Mouse (Mus musculus): Measurements from ENCODE around the gene Gm28051. TPM values are rescaled to one million over a fixed set of nuclear protein-coding genes. Genes with fewer than 3 reads are reported as not detected.

Gene Gm28051
- total RNA-seq (2022), result not detected

- DNase-seq (ENCODE audit: low spot score in 2 of 2), result peak; percentile 95
These were observed at the start of gene Gm28051, which contains the start of the genes Gon7 and Ubr7 for GRCm38 (mm10) chr12:102757689-102758402. TSS of gene Gm28051 (minus strand) at chr12:102757765. TSS of gene Gon7 (minus strand) at chr12:102757803. TSS of gene Ubr7 (plus strand) at chr12:102757967.

- DNase-seq (ENCODE audit: low spot score in 2 of 2), result no peak
These were observed 42.0 kb upstream of the Gm28051 start for GRCm38 (mm10) chr12:102799528-102799927.

DNA sequence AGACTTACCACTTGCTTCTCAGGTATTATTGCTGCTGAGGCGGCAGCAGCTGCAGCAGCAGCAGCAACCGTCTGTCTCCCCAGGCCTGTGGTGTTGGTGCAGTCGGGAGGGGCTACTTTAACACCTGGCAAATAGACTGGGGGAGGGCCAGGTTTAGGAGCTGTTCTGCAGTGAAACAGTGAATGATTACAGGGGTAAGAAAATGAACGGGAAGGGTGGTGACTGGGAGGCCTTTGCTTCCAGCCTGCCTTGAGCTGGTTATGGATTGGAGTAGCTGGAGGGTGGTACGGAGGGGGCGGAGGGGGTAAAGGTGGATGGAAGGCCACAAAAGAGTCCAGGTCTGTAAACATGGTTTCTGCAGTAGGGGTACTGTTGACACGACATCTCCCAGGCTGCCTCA lies 30.4 kb upstream of the Gm28051 start:
- no peak for DNase-seq (ENCODE audit: low spot score in 2 of 2)

DNA sequence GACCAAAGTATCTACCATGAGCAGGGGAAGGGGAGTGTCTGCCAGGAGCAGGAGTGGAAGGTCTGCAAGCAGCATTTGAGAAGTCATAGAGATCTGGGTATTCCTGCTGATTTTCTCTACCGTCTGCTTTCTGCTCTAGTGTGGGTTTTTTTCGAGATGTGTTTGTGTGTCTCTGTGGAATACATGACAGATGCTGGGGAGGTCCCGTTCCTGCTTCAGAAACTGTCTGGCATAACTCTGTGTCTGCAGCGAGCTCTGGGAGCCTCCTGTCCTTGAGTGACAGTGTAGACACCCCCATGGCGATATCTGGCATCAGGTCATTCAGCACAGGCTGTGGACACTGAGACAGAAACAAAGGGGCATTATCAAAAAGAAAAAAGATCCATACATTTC lies 28.0 kb upstream of the Gm28051 start:
- DNase-seq (ENCODE audit: low spot score in 2 of 2), result peak; percentile 51 to 56

DNA sequence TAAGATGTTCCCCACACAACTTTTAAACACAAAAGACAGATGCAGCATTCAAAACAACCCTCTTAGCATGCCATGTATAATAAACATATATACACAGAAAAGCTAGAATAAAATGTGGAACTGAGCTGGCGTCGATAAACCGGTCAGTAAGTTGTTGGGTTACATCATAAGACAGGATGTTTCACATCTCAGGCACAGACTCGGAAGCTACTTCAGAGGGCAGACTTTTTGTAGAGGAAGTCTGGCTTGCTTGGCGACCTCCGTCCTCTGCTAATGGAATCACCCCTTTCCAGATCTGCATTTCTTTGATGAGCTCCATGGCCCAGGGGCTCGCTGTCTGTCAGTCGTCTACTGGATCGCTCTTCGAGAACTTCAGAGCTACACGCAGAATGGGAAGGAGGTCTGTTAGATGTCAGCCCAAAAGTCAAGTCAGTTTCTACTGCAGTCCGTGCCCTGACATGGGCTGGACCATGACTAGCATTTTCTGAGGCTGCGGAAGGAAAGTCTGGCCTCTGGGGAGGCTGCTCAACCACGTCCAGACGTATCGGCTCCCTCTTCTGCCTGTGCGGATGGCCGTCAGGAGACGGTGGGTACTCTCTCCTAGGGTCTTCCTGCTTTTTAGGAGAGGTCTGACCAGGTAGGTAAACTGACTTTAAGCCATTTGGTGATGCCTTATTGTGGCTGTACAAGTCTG lies 27.5 kb upstream of the Gm28051 start:
- DNase-seq (ENCODE audit: low spot score in 2 of 2), result no peak

GRCm38 (mm10) chr12:102782841-102783240 lies 25.3 kb upstream of the Gm28051 start:
- DNase-seq (ENCODE audit: low spot score in 2 of 2), result no peak

GRCm38 (mm10) chr12:102779452-102779851 lies 21.9 kb upstream of the Gm28051 start:
- DNase-seq (ENCODE audit: low spot score in 2 of 2), result no peak

GRCm38 (mm10) chr12:102778151-102778550 lies 20.6 kb upstream of the Gm28051 start:
- no peak for DNase-seq (ENCODE audit: low spot score in 2 of 2)

DNA sequence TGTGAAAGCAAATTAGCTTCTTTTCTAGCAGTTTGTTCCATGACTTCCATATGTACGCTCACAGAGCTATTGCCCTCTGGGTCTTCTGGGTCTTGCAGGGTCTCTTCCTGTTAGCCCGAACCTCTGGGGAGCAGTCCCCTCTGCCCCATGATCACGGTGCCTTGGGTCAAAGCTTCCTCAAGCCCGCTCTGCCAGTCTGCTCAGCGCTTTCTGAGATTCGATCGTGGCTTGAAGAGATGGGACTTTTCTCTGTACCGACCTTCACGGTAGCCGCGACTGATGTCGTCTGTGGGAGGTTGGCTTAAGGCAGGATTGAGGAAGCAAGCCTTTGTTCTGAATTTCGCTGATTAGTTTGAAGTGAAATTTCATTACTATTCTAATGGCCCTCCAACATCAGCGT lies 18.5 kb upstream of the Gm28051 start:
- no peak for DNase-seq (ENCODE audit: low spot score in 2 of 2)

GRCm38 (mm10) chr12:102772676-102773075 lies 15.1 kb upstream of the Gm28051 start:
- no peak for DNase-seq (ENCODE audit: low spot score in 2 of 2)

GRCm38 (mm10) chr12:102771601-102772000 lies 14.0 kb upstream of the Gm28051 start:
- no peak for DNase-seq (ENCODE audit: low spot score in 2 of 2)

- no peak for DNase-seq (ENCODE audit: low spot score in 2 of 2)
These were observed 11.4 kb upstream of the Gm28051 start for GRCm38 (mm10) chr12:102769000-102769399.

GRCm38 (mm10) chr12:102763696-102764095 lies 6.1 kb upstream of the Gm28051 start:
- DNase-seq (ENCODE audit: low spot score in 2 of 2), result no peak

DNA sequence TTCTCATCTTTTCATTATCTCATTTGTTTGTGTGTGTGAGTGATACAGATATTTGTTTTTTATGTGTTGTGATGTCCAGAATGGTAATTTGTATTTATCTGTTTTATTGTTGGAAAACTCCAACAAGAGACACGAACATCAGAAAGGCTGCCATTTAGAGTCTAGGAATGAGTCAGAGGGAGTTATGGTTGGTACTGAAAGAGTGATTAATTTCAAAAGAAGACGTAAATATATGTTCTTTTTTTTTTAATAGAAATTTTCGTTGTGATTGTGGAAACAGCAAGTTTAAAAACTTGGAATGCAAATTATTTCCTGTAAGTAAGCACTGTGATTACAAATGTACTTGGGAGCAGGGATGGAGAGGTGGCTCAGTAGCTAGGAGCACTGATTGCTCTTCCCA lies 4.1 kb upstream of the Gm28051 start:
- no peak for DNase-seq (ENCODE audit: low spot score in 2 of 2)

- no peak for DNase-seq (ENCODE audit: low spot score in 2 of 2)
These were observed 1.4 kb upstream of the Gm28051 start for GRCm38 (mm10) chr12:102758936-102759335.

- no peak for DNase-seq (ENCODE audit: low spot score in 2 of 2)
These were observed 815 bp upstream of the Gm28051 start, which contains the start of gene Gm20604 for GRCm38 (mm10) chr12:102758403-102758756. TSS of gene Gm20604 (minus strand) at chr12:102758672.

DNA sequence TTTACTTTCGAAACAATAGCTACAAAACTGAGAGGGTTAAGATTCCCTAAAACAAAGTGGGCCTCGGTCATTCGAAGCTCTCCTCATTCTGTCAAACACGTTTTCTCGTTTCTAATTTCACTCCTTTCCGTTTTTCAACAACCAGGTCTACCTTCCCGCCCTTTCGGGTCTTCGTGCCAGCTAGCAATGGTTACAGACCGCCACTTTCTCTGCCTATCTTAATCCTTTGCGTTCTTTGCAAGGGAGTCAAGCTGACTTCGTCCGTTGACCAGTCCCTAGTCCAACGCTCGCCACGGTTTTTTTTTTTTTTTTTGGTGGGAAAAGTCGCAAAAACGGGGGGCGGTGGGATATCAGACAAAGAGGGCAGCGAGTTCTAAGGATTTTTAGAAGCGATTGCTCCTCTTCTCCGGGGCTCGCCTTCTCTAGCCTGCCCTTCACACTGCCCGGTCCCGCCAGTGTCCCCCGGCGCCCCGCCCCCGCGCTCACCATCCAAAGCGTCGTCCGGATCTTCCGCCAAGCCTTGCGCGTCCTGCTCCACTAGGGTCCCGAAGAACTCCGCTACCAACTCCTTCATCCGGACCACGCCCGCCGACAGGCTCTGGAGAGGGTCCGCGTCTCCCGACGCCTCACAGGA lies 393 bp downstream of the Gm28051 start:
- no peak for DNase-seq (ENCODE audit: low spot score in 2 of 2)

DNA sequence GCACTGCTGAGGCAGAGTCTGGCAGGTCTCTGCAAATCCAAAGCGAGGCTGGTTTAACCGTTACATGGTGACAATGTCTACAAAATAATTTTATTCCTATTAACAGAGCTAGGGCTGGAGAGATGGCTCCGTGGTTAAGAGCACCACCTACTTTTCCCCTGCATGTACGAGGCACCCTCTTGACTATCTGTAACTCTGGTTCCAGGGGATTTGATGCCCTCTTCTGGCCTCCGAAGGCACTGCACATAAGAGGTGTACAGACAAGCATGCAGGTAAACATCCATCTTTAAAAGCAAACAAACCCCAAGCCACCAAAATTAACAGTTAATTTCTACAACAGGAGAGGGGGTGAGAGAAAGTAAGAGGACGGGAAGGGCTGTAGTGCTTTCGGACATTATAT lies 1.3 kb downstream of the Gm28051 start:
- DNase-seq (ENCODE audit: low spot score in 2 of 2), result no peak

- no peak for DNase-seq (ENCODE audit: low spot score in 2 of 2)
These were observed 9.3 kb downstream of the Gm28051 start for GRCm38 (mm10) chr12:102748256-102748655.

- no peak for DNase-seq (ENCODE audit: low spot score in 2 of 2)
These were observed 12.7 kb downstream of the Gm28051 start for GRCm38 (mm10) chr12:102744839-102745238.

- peak; percentile 82 to 88 for DNase-seq (ENCODE audit: low spot score in 2 of 2)
These were observed 13.7 kb downstream of the Gm28051 start, which contains the start of the genes Moap1 and Tmem251 for GRCm38 (mm10) chr12:102743589-102744574. TSS of gene Moap1 (minus strand) at chr12:102743661. TSS of gene Tmem251 (plus strand) at chr12:102743762.
